Mouse (Mus musculus): Measurements from ENCODE around the gene Ano4.

DNA sequence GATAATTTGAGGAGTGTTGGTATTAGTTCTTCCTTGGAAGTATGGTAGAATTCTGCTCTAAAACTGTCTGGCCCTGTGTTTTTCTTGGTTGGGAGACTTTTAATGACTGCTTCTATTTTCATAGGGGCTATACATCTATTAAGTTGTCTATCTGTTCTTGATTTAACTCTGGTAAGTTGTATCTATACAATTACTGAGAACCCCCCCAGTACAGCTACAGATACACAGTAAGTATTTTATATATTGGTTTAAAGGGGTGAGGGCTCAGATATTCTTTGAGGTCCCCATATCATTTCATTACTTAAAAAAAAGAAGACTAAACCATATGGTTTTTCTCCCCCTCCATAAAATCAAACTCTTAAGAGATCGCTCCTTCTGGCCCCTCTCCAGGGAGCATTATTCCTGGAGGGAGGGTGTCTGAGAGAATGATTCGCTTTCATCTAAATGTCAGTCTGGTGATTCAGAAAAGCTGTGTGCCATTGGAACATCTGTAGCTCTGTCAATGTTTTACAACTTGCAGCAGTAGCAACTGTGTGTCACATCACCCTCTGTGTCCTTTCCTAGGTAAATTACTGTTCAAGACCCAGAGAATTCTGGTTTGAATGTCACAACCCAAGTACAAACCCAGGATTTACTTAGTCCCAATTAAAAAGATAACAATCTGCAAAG is 189.6 kb downstream of the Ano4 start:
- TF ChIP-seq CTCF (IDR thresholded peaks at IDR 0.05; ENCODE audit: extremely low read depth, insufficient read depth, low read length) (no peak), POLR2A (IDR thresholded peaks at IDR 0.05; ENCODE audit: extremely low read depth, insufficient read depth, low read length) (no peak)
